Mouse (Mus musculus) left cerebral cortex, postnatal 25 days (tissue): ENCODE data around the gene Coro1c. TPM values are rescaled to one million over a fixed set of nuclear protein-coding genes. Genes with fewer than 3 reads are reported as not detected.

Experiments used
- DNase-seq, 2 experiments: peaks; one replicate each; pipeline ENCODE4 v3.0.0; 2022; ENCODE audit warnings: low spot score in 2 of 2, mixed read lengths in 1 of 2
- intact Hi-C: fragments of 180-260 bp; cut with DNase I; formaldehyde crosslinking; loops from one replicate; pipeline ENCODE4 v1.15.1; 2025
- total RNA-seq, 2 experiments: library from RNA; stranded (reverse); gene quantifications; 2 replicates each; pipeline ENCODE4 v1.2.3; 2021

Gene Coro1c
- 10 to 100 TPM; 76.1 to 77.5 TPM for total RNA-seq

- intact Hi-C loops = loop anchor here (2.0 to 5.0 kb wide), 2 partner anchors 34 to 52 kb away; no protein-coding TSS in a partner anchor
- DNase-seq = peak; percentile 97
Measured at GRCm38 (mm10) chr5:113908592-113909441, at the start of gene Coro1c. Gene Coro1c (minus strand): TSS chr5:113908758.

GRCm38 (mm10) chr5:113956510-113956909 lies 48.0 kb upstream of the Coro1c start:
- DNase-seq = peak; percentile 62 to 67
- intact Hi-C loops = loop anchor here (2.0 kb wide), 1 partner anchor 88 kb away; no protein-coding TSS in a partner anchor

DNA sequence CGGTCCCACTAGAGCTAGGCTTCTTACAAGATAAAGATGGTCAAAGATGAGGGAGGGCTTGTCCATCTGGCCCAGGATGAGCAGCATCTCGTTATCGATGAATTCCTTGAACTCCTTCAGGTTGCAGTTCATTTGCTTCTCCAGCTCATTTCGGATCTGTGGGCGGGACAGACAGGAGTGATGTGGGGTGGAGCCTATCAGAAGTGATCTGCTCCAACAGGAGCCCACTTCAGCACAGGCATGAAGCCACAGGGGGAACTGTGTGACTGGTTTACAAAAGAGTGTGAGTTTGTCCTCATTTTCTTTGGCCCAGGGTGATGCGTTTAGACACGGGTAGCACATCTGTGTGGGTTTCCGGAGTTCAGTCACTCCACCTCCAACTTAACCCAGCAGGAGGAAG lies 47.1 kb upstream of the Coro1c start:
- intact Hi-C loops = loop anchor here (2.0 kb wide), 1 partner anchor 89 kb away; no protein-coding TSS in a partner anchor
- DNase-seq = no peak

GRCm38 (mm10) chr5:113955281-113955680 lies 46.7 kb upstream of the Coro1c start:
- intact Hi-C loops = no loop called here
- DNase-seq = no peak

GRCm38 (mm10) chr5:113954421-113954820 lies 45.9 kb upstream of the Coro1c start:
- intact Hi-C loops = loop anchor here (1.0 to 5.0 kb wide), 2 partner anchors 100 to 182 kb away; partner anchors contain the start of genes Iscu and Sart3
- peak; percentile 80 to 84 for DNase-seq

DNA sequence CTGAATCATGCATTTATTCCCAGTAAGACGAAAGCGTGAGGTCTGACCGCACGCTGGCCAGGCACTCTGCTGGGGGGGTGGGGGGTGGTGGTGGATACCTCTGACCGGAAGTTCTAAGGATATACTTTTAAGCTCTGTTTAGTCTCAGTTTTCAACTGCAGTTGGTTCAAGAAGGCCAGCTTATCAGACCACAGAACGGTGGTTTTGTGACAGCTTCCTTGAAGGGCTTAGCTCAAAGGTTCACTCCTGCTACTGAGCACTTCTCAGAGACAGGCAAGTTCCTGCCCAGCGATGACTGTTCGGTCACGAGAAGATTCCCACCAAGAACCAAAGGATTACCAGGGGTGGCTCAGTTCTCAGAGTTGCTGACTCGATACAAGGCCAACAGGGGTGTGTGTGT lies 44.0 kb upstream of the Coro1c start:
- intact Hi-C loops = loop anchor here (5.0 kb wide), 1 partner anchor 180 kb away; the partner anchor contains the start of genes Iscu and Sart3
- DNase-seq = no peak

- DNase-seq = no peak
- intact Hi-C loops = loop anchor here (5.0 kb wide), 1 partner anchor 179 kb away; the partner anchor contains the start of genes Iscu and Sart3
Measured at GRCm38 (mm10) chr5:113951693-113952071, 43.1 kb upstream of the Coro1c start.

DNA sequence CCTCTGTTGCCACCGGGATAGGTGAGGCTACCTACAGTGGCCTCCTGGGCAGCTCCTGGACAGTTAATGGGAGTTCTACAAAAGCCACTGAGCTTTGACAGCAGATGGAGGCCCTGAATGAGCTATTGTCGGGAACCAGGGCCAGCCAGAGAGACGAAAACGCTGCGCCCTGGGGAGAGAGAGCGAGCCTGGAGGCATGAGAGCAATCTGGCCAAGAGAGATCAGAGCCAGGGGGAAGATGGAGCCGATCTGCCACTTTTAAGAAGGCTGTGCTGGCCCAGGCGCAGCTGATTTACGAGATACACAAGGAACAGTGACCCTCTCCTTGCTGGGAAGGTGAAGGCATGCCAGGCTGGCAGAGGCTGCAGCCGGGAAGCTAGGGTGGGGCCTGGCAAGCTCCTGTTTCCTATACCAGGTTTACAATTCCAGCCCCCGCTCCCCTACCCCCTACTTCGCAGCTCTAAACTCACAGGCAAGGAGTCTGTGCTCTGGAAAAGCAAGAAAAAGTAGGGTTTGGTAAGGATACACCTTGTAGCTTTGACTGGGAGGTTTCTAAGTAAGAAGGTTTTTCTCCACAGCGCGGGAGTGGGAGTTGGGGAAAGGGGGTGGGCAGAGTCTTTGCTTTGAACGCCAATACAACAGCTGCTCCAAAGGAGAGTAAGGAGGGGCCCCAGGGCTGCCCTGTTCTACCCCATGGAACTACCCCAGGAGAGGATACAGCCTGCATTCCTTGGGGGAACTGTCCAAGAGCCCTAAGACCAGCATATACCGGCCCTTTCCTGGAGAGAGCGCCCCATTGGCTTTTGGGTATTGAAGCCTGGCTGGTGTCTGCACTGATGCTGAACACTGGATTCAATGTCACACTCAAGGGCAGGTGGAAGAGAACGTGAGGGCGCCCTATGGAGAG lies 42.5 kb upstream of the Coro1c start:
- intact Hi-C loops = loop anchor here (5.0 kb wide), 1 partner anchor 179 kb away; the partner anchor contains the start of genes Iscu and Sart3
- peak in 1 of 2 experiments; percentile 11 for DNase-seq

GRCm38 (mm10) chr5:113950133-113950532 lies 41.6 kb upstream of the Coro1c start:
- no peak for DNase-seq
- intact Hi-C loops = loop anchor here (5.0 kb wide), 1 partner anchor 178 kb away; the partner anchor contains the start of genes Iscu and Sart3

DNA sequence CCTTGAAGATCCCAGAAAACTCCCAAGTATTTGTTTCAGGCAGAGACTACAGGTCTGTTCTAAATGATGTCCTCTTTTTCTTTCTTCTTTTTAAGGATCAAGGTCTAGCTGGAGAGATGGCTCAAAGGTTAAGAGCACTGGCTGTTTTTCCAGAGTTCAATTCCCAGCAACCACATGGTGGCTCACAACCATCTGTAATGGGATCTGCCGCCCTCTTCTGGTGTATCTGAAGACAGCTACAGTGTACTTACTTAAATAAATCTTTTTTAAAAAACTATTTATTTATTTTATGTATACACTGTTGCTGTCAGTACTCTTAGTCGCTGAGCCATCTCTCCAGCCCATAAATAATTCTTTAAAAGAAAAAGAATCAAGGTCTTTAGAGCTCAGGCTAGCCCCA lies 38.7 kb upstream of the Coro1c start:
- intact Hi-C loops = no loop called here
- no peak for DNase-seq

- intact Hi-C loops = no loop called here
- no peak for DNase-seq
Measured at GRCm38 (mm10) chr5:113945126-113945525, 36.6 kb upstream of the Coro1c start.

DNA sequence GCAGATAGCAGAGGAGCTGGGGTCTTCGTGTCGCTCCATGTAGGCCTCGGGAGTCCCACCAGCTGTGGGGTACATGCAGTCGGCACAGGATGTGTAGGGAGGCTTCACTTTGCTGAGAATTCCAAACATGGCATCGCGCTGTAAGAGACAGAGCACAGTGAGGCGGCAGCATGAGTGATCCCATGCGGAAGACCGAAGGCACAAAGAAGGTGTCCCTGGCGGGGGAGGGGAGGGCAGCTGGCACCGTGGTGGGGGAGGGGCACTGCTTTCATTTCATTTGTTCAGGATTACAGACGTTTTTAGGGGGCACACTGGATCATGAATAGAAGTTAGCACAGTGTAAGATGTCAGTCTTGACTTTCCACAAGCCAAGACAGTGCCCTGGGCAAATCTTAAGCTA lies 34.8 kb upstream of the Coro1c start:
- no peak for DNase-seq
- intact Hi-C loops = no loop called here

GRCm38 (mm10) chr5:113942580-113942979 lies 34.0 kb upstream of the Coro1c start:
- intact Hi-C loops = no loop called here
- no peak for DNase-seq

DNA sequence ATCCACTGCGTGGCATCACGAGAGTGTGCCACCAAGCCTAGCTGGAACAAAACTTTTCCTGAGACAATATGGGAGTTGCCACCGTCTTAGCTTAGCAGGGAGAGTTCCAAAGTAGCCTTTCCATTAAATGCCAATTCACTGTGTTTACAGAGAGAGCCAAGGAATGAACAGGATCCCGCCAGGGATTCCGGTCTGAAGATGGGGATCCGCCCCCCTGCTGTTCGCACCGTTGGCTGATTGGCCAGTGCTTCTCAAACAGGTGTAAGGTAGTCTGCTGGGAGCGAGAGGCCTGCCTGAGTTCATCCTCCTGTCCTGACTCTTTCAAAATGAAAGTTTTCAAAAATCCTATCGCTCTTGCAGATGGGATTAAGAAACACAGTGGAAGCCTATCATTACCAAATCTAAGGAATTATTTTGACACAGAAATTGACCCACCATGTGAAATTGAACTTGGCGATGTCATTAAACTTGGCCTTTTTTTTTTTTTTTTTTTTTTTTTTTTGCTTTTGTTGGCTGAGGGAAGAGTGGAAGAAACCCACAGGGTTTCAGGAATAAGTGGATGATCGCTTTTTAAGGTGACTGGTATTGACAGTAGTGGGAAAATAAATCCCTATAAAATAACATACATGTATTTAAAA lies 30.8 kb upstream of the Coro1c start:
- intact Hi-C loops = no loop called here

GRCm38 (mm10) chr5:113937650-113938049 lies 29.1 kb upstream of the Coro1c start:
- no peak for DNase-seq
- intact Hi-C loops = no loop called here

More for the DNA sequence above, 30.8 kb upstream of the Coro1c start:
- no peak for DNase-seq

DNA sequence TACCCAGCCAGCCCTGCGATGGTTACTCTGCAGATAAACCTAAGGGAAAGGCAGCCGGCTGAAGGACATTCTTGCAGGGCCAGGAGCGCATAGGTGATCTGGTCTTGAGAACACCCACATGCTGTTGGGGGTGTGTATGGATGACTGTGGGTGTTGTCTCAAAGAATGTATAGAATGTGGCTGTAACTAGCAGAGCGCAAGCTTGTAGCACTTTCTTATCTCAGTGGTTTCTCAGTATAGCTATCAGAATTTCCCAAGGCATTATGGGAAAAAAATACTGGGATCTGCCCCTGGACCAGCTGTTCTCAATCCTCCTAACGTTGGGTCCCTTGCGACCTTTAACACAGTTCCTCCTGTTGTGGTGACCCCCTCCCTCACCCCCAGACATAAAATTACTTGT lies 25.3 kb upstream of the Coro1c start:
- DNase-seq = no peak
- intact Hi-C loops = no loop called here

- DNase-seq = no peak
- intact Hi-C loops = no loop called here
Measured at GRCm38 (mm10) chr5:113933480-113933879, 24.9 kb upstream of the Coro1c start.

DNA sequence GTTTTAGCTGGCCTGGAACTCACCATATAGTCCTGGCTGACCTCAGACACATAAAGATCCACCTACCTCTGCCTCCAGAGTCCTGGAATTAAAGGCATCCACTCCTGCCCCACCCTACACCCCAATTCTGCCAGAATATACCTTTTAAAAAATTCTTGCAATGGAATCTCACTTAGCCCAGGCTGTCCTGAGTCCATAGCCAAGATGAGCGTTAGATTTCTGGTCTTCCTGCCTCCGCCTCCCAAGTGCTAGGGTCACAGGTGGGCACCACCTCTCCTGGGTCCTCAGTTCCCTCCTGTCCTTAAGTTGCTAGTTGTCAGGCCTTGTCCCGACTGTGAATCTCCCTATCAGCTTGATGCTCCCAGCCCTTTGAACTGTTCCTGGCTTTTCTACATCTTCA lies 23.8 kb upstream of the Coro1c start:
- intact Hi-C loops = no loop called here

More for the DNA sequence above, 23.8 kb upstream of the Coro1c start:
- DNase-seq = no peak
